Mouse (Mus musculus): ENCODE data around the gene Tcerg1l.

DNA sequence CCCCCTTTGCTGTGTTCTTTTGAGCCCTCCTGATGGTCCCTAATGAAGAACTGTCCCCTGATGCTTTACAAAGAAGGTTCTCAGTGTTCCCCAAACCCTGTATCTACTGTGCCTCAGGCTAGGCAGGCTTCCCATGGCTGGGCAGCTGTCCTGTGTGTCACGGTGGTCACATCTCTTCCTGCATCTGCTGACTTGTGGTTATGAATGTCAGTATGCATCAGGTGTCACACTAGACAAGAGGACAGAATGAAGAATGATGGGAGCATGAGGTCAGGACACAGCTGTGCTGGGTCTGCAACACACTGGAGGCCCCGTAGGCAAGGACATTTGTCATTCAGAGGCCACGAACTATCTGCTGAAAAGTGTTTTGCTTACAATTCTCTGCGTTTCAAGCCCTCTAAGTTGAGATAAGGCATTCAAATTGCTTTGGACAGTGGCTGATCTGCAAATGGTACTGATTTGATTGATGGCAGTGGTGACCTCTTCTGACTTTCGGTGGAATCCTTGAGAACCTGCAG, 159.8 kb downstream of the Tcerg1l start:
- no peak for TF ChIP-seq POLR2A (IDR thresholded peaks at IDR 0.05; ENCODE audit: low read depth, low read length)
- TF ChIP-seq CTCF (IDR thresholded peaks at IDR 0.05; ENCODE audit: borderline replicate concordance, insufficient read depth, low read length): no peak
